Mouse (Mus musculus): ENCODE data around the gene Irak4. TPM values are rescaled to one million over a fixed set of nuclear protein-coding genes. Genes with fewer than 3 reads are reported as not detected.

Gene Irak4
- polyA plus RNA-seq, 1 experiment from 2014 or later: 9.7 TPM

DNA sequence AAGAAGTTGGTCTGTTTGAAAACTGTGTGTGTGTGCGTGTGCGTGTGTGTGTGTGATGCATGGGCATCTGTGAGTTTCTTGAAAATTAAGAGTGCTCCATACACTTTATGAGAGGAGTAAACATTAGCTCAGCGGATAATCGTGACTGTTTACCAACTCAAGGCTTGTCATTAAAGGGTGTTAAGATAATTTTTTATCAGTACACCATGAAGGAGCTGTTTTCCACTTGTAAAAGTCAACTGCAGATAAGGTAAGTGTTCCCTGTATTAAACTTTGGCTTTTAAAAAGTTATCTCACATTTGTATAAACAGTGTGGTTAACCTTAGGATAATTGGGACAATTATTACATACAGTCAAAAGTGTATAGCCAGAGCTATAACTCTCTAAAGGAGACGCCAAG is 11.1 kb upstream of the Irak4 start:
- Histone ChIP-seq H3K9me3 (no peaks in the 10 kb centered on the region), H3K9ac (no peak overlapping the region), H3K36me3 (peaks cover 18% of the 10 kb centered on the region), H3K27ac (no peak overlapping the region), H3K4me3 (no peak overlapping the region), H3K27me3 (no peaks in the 10 kb centered on the region), H3K4me1 (no peaks in the 10 kb centered on the region), H3K4me2 (no peak overlapping the region)
- no peak for ATAC-seq (ENCODE audit: insufficient number of reproducible peaks, low FRiP score, low TSS enrichment, low read depth)
- 90% methylated on average over 5 of the region's 5 CpGs for WGBS

- ATAC-seq (ENCODE audit: insufficient number of reproducible peaks, low FRiP score, low TSS enrichment, low read depth): no peak
- Histone ChIP-seq H3K36me3 (peaks cover 12% of the 10 kb centered on the region), H3K4me3 (no peak overlapping the region), H3K9ac (no peak overlapping the region), H3K27me3 (no peaks in the 10 kb centered on the region), H3K9me3 (no peaks in the 10 kb centered on the region), H3K4me2 (no peak overlapping the region), H3K27ac (no peak overlapping the region), H3K4me1 (no peaks in the 10 kb centered on the region)
- WGBS: 86% methylated on average over 6 of the region's 6 CpGs
Observed at GRCm38 (mm10) chr15:94532956-94533355, 10.5 kb upstream of the Irak4 start.

GRCm38 (mm10) chr15:94535521-94535920 is 7.9 kb upstream of the Irak4 start:
- no peak for ATAC-seq (ENCODE audit: insufficient number of reproducible peaks, low FRiP score, low TSS enrichment, low read depth)
- Histone ChIP-seq H3K36me3 (peaks cover 8% of the 10 kb centered on the region; the same call in 1 of the 2 replicates), H3K27me3 (no peaks in the 10 kb centered on the region), H3K4me3 (no peak overlapping the region), H3K9ac (no peak overlapping the region), H3K9me3 (no peaks in the 10 kb centered on the region), H3K4me1 (no peaks in the 10 kb centered on the region), H3K4me2 (no peak overlapping the region), H3K27ac (no peak overlapping the region)
- 88% methylated on average over 7 of the region's 7 CpGs for WGBS

GRCm38 (mm10) chr15:94539296-94539695 is 4.1 kb upstream of the Irak4 start:
- Histone ChIP-seq H3K4me3 (no peak overlapping the region), H3K9me3 (no peaks in the 10 kb centered on the region), H3K27me3 (no peaks in the 10 kb centered on the region), H3K9ac (no peak overlapping the region), H3K27ac (no peak overlapping the region), H3K4me1 (peaks cover 4% of the 10 kb centered on the region), H3K36me3 (0 out of 2 replicates have a peak, but pooled peaks cover 3% of the 10 kb centered on the region), H3K4me2 (no peak overlapping the region)
- WGBS: 87% methylated on average over 3 of the region's 3 CpGs
- ATAC-seq (ENCODE audit: insufficient number of reproducible peaks, low FRiP score, low TSS enrichment, low read depth): no peak

DNA sequence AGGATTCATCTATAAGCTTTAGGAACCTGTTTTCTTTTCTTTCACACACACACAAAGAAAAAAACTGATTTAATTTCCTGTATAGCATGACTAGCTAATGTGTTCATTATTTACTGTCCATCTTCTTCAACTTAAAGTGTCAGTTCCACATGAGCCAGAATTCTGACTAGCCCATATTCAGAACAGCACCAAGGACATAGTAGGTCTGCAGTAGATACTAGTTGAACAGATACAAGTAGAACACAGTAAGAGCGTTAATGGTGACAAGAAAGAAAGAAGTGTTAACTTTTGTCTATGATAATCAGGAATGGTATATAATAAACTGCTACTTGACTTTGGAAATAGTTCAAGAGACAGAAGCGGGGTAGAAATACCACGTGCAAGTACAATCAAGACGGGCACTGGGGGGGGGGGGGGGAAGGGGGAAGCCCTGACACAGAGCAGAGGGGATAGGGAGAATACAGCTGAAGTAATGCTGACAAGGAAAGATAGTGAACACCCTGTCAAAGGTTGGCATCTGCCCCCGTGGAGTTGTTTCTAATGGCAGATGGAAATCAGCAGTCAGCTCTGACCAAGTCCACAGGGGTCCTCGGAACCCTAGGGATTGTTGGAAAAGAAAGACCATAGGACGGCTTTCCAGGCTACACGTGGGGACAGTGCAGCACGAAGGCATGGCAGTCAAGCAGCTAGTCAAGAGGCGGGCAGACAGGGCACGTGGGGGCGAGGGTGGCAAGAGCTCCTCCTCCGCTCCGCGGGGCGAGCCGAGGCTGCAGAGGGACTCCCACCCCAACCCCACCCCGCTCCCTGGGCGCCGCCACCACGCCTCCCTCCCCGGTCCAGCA is 655 bp upstream of the Irak4 start:
- 10% methylated on average over 20 of the region's 22 CpGs for WGBS
- Histone ChIP-seq H3K4me2 (peak overlapping the region; percentile 79), H3K36me3 (0 out of 2 replicates have a peak, but pooled peaks cover 3% of the 10 kb centered on the region), H3K9me3 (no peaks in the 10 kb centered on the region), H3K27ac (peak overlapping the region; percentile 59; the same call in 1 of the 2 replicates), H3K4me3 (peak overlapping the region; percentile 74), H3K27me3 (no peaks in the 10 kb centered on the region), H3K4me1 (peaks cover 4% of the 10 kb centered on the region), H3K9ac (peak overlapping the region; percentile 63)
- ATAC-seq (ENCODE audit: insufficient number of reproducible peaks, low FRiP score, low TSS enrichment, low read depth): peak; percentile 70

GRCm38 (mm10) chr15:94544052-94544636 is 701 bp downstream of the Irak4 start:
- ATAC-seq (ENCODE audit: insufficient number of reproducible peaks, low FRiP score, low TSS enrichment, low read depth): no peak
- 41% methylated on average over 9 of the region's 9 CpGs for WGBS
- Histone ChIP-seq H3K4me1 (peaks cover 4% of the 10 kb centered on the region), H3K9ac (peak overlapping the region; percentile 63), H3K9me3 (no peaks in the 10 kb centered on the region), H3K4me3 (peak overlapping the region; percentile 74), H3K36me3 (0 out of 2 replicates have a peak, but pooled peaks cover 5% of the 10 kb centered on the region), H3K27me3 (no peaks in the 10 kb centered on the region), H3K4me2 (peak overlapping the region; percentile 79), H3K27ac (peak overlapping the region; percentile 86)

DNA sequence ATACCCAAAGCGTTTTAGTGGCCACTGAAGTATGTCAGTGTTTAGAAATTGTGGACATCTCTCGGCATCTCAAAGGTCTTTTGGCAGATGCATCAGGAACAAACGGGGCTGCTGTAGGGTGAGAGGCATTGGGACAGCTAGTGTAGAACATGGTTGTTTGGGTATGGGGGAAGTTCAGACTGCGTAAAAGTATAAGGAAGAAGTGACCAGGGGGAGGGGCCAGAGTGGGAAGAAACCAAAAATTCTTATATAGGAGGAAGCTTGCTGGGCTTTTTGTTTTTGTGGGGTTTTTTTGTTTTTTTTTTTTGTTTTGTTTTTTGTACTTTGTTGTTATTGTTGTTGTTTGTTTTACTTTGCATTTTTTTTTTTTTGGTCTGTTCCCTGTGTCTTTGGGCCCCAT is 1.4 kb downstream of the Irak4 start:
- Histone ChIP-seq H3K9ac (no peak overlapping the region), H3K4me1 (peaks cover 4% of the 10 kb centered on the region), H3K27me3 (no peaks in the 10 kb centered on the region), H3K4me3 (no peak overlapping the region), H3K36me3 (peaks cover 5% of the 10 kb centered on the region; the same call in 1 of the 2 replicates), H3K27ac (no peak overlapping the region), H3K4me2 (no peak overlapping the region), H3K9me3 (no peaks in the 10 kb centered on the region)
- 84% methylated on average over 4 of the region's 4 CpGs for WGBS
- no peak for ATAC-seq (ENCODE audit: insufficient number of reproducible peaks, low FRiP score, low TSS enrichment, low read depth)

DNA sequence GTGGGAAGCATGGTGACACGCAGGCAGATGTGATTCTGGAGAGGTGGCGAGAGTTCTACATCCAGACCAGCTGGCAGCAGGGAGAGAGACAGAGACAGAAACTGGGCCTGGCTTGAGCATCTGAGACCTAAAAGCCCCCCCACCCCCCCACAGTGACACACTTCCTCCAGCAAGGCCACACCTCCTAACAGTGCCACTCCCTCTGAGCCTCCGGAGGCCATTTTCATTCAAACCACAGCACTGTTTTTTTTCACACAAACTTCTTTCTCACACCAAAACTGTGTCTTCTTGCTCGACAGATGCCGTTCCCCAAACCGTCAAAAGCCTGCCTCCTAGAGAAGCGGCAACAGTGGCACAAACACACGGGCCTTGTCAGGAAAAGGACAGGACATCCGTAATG is 10.1 kb downstream of the Irak4 start:
- WGBS: 92% methylated on average over 9 of the region's 9 CpGs
- no peak overlapping the region for H3K9ac ChIP-seq
- no peak overlapping the region for H3K4me2 ChIP-seq
- no peaks in the 10 kb centered on the region for H3K9me3 ChIP-seq
- no peaks in the 10 kb centered on the region for H3K4me1 ChIP-seq
- H3K4me3 ChIP-seq: no peak overlapping the region
- no peak overlapping the region for H3K27ac ChIP-seq
- H3K36me3 ChIP-seq: peaks cover 8% of the 10 kb centered on the region; the same call in 1 of the 2 replicates
- no peaks in the 10 kb centered on the region for H3K27me3 ChIP-seq
- ATAC-seq (ENCODE audit: insufficient number of reproducible peaks, low FRiP score, low TSS enrichment, low read depth): no peak

DNA sequence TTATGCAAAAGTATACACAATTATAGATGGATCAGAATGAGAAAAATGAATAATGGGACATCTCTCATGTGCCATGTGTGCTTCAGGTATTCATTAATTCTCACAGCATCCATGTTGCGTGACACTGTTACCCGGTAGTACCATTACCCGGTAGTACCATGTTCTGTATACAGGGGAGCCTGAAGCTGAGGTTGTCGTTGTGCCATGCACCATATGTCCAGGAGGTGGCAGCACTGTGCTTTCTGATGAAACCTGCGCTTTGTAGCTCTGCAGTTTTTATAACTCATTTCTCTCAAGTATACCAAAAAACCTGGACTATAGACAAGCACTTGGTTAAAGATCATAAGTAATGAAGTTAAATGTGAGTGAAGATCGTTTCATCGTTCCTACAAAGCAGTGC is 14.0 kb downstream of the Irak4 start:
- Histone ChIP-seq H3K36me3 (no peaks in the 10 kb centered on the region), H3K9ac (no peak overlapping the region), H3K27me3 (no peaks in the 10 kb centered on the region), H3K4me2 (no peak overlapping the region), H3K4me1 (no peaks in the 10 kb centered on the region), H3K27ac (no peak overlapping the region), H3K4me3 (no peak overlapping the region), H3K9me3 (no peaks in the 10 kb centered on the region)
- no peak; the same call in 1 of the 2 replicates for ATAC-seq (ENCODE audit: insufficient number of reproducible peaks, low FRiP score, low TSS enrichment, low read depth)
- WGBS: 19% methylated on average over 7 of the region's 7 CpGs

DNA sequence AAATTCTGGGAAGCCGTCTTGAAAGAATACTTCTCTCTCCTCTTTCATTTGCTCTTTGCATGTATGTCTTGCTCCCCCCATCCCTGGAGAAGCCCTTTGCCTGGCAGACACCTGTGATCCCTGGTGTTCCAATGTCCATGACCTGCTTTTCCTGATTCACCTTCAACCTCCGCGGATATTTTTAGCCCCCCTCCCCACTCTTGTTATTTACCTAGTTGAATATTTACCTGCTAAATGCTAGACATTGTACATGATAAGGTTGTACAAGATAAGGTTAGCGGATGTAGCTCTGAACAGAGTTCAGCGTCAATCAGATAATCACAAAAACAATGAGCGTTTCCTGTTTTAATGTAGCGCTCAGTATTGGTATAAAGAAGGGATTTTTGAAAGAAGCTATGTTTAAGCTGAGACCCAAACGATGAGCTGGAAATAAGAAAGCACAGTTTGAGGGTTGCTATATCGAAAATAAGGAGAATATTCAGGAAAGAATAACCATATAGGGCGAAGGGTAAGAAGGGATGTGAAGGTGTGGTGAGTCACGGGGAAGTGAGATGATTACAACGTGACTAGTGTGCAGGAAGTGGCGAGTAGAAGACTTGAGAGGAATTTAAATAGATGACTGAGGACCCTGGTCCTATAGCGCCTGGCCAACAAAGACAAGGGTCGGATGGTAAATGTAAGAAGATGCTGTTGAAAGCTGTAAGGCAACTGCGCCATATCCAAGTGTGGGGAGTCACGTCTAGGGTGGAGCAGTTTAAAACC is 15.6 kb downstream of the Irak4 start:
- no peak overlapping the region for H3K4me2 ChIP-seq
- no peak for ATAC-seq (ENCODE audit: insufficient number of reproducible peaks, low FRiP score, low TSS enrichment, low read depth)
- H3K9ac ChIP-seq: no peak overlapping the region
- H3K4me3 ChIP-seq: no peak overlapping the region
- H3K4me1 ChIP-seq: no peaks in the 10 kb centered on the region
- H3K27me3 ChIP-seq: no peaks in the 10 kb centered on the region
- no peaks in the 10 kb centered on the region for H3K9me3 ChIP-seq
- H3K36me3 ChIP-seq: no peaks in the 10 kb centered on the region
- 78% methylated on average over 17 of the region's 17 CpGs for WGBS
- no peak overlapping the region for H3K27ac ChIP-seq

GRCm38 (mm10) chr15:94564909-94565308 is 21.5 kb downstream of the Irak4 start:
- 85% methylated on average over 2 of the region's 2 CpGs for WGBS
- Histone ChIP-seq H3K9me3 (no peaks in the 10 kb centered on the region), H3K9ac (no peak overlapping the region), H3K4me3 (no peak overlapping the region), H3K4me1 (no peaks in the 10 kb centered on the region), H3K27me3 (no peaks in the 10 kb centered on the region), H3K27ac (no peak overlapping the region), H3K4me2 (no peak overlapping the region), H3K36me3 (no peaks in the 10 kb centered on the region)
- no peak for ATAC-seq (ENCODE audit: insufficient number of reproducible peaks, low FRiP score, low TSS enrichment, low read depth)

DNA sequence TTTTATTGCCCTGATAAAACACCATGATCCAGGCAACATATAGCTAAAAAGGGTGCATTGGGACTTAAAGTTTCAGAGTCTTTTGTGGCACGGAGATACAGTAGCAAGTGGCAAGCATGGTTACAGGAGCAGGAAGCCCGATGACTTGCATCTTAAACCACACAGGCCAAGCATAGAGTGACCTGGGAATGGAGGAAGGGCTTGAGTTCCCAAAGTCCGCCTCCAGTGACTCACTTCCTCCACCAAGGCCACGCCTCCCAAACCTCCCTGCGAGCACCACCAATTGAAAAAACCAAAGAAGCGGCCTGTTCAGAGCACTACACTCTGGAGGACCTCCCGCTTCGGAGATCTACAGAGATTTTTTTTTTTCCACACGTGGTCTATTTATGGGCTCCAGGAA is 22.4 kb downstream of the Irak4 start:
- no peak overlapping the region for H3K4me2 ChIP-seq
- ATAC-seq (ENCODE audit: insufficient number of reproducible peaks, low FRiP score, low TSS enrichment, low read depth): no peak
- H3K9ac ChIP-seq: no peak overlapping the region
- no peaks in the 10 kb centered on the region for H3K36me3 ChIP-seq
- no peaks in the 10 kb centered on the region for H3K4me1 ChIP-seq
- no peak overlapping the region for H3K4me3 ChIP-seq
- H3K27ac ChIP-seq: no peak overlapping the region
- 84% methylated on average over 9 of the region's 9 CpGs for WGBS
- no peaks in the 10 kb centered on the region for H3K27me3 ChIP-seq
- no peaks in the 10 kb centered on the region for H3K9me3 ChIP-seq
